Mouse (Mus musculus) stomach, postnatal 0 days (tissue): Measurements from ENCODE around the gene Armcx5. TPM values are rescaled to one million over a fixed set of nuclear protein-coding genes. Genes with fewer than 3 reads are reported as not detected.

Experiments used
- ATAC-seq: fragments of 200-750 bp; cut with Nextera tagmentation; 2 replicates; pipeline ENCODE4 v1.8.0; 2017; ENCODE audit not compliant: low FRiP score, low TSS enrichment
- DNase-seq: peaks from one replicate; pipeline ENCODE4 v3.0.0-alpha.2; 2016; ENCODE audit warnings: low spot score
- H3K27ac ChIP-seq: fragments of 300-500 bp; sonication (generic); replicated peaks from 2 replicates; pipeline ENCODE4 v1.5.1; 2014; ENCODE audit warnings: mild to moderate bottlenecking, control low read depth
- H3K27me3 ChIP-seq: fragments of 300-500 bp; sonication (generic); 2 replicates; pipeline ENCODE4 v1.6.1; 2014; ENCODE audit warnings: low read length; ENCODE audit not compliant: control insufficient read depth, insufficient read depth
- H3K36me3 ChIP-seq: fragments of 300-500 bp; sonication (generic); 2 replicates; pipeline ENCODE4 v1.6.1; 2014; ENCODE audit warnings: low read length, mixed read lengths; ENCODE audit not compliant: control insufficient read depth, insufficient read depth
- H3K4me1 ChIP-seq: fragments of 300-500 bp; sonication (generic); replicated peaks from 2 replicates; pipeline ENCODE4 v1.6.1; 2014; ENCODE audit warnings: antibody characterized with exemption; ENCODE audit not compliant: control insufficient read depth, insufficient read depth
- H3K4me2 ChIP-seq: fragments of 300-500 bp; sonication (generic); replicated peaks from 2 replicates; pipeline ENCODE4 v1.6.1; 2014; ENCODE audit warnings: low read depth, mild to moderate bottlenecking, control low read depth, moderate library complexity
- H3K4me3 ChIP-seq: fragments of 300-500 bp; sonication (generic); 2 replicates; pipeline ENCODE4 v1.5.1; 2014; ENCODE audit warnings: low read depth, low read length, control low read depth
- H3K9ac ChIP-seq: fragments of 300-500 bp; sonication (generic); 2 replicates; pipeline ENCODE4 v1.6.1; 2014; ENCODE audit warnings: mild to moderate bottlenecking, low read length, control low read depth, mixed read lengths
- H3K9me3 ChIP-seq: fragments of 300-500 bp; sonication (generic); 2 replicates; pipeline ENCODE4 v1.6.1; 2016; ENCODE audit warnings: low read length; ENCODE audit not compliant: control insufficient read depth
- CTCF ChIP-seq: IDR thresholded peaks from 2 replicates; pipeline ENCODE4 v1.5.1; 2016; ENCODE audit warnings: antibody characterized with exemption, low read depth, mild to moderate bottlenecking, moderate library complexity
- EP300 ChIP-seq: optimal IDR thresholded peaks from 2 replicates; pipeline ENCODE3; 2016; ENCODE audit warnings: antibody characterized with exemption
- WGBS: fragments of 180-500 bp; shearing (Covaris S2); extraction: QIAGEN DNeasy Blood & Tissue Kit; methylation state at CpG from one replicate; pipeline ENCODE4 v1.1.7; 2014; 5-methylcytosine and 5-hydroxymethylcytosine counted together
- polyA plus RNA-seq: library from polyadenylated mRNA; unstranded; fragments of >200 nt; fragmentation: Nextera tagmentation; extraction: Ambion mirVana; gene quantifications from 2 replicates; pipeline ENCODE4 v1.2.1, GENCODE M21; 2015

Gene Armcx5
- 6.5 TPM in 2 replicates for polyA plus RNA-seq

DNA sequence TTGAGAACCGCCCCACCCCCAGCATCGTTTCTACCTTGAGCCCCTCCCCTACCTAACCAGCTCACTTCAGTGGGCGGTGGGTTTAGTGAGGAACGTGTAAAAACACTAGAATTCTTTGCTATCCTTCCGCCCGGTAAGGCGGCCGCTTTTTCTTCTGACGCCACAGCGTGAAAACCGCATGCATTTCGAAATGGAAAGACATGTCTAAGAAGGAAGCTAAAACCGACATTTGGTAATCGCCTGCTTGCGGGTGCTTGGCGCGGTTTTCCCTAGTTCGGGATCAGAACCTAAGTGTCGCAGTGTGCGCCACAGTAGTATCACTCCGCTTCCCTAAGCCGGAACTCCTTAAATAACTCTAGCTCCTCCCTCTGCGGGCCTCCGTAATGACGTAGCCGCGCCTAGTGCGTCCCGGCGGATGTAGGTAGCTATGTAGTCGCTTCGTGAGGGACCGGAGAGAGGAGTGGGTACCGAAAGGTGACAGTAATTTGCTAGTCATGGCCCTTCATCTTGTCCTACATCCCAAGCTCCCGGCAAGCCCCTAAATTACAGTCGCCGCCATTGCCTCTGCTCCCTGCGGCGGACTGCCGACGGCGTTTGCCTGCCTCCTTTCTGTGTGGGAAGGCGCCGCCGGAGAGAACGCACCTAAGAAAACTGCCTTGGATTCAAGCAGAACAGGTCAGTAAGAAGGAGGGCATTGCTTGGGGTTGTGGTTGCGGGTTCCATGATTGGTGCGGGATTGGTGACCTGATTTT is at the start of gene Armcx5, which contains the start of gene Gprasp1:
Gene Armcx5 (plus strand): TSS at position 430 of the 752 bp plus-strand sequence.
Gene Gprasp1 (plus strand): TSS at position 430 of the 752 bp plus-strand sequence.
- peak within 1 kb of the TSS; percentile 55 for H3K4me3 ChIP-seq
- TF ChIP-seq CTCF (no peak), EP300 (no peak)
- ATAC-seq (peak; percentile 97), DNase-seq (peak; percentile 81)
- no peaks in the 10 kb centered on the region for H3K4me1 ChIP-seq
- H3K4me2 ChIP-seq = peak within 1 kb of the TSS; percentile 51
- 19% methylated on average over 48 of the region's 48 CpGs for WGBS
- no peaks in the 10 kb centered on the region for H3K9me3 ChIP-seq
- H3K36me3 ChIP-seq = no peaks in the 10 kb centered on the region
- peak within 1 kb of the TSS; percentile 70 for H3K9ac ChIP-seq
- H3K27ac ChIP-seq = peak within 1 kb of the TSS; percentile 65
- no peaks in the 10 kb centered on the region for H3K27me3 ChIP-seq

DNA sequence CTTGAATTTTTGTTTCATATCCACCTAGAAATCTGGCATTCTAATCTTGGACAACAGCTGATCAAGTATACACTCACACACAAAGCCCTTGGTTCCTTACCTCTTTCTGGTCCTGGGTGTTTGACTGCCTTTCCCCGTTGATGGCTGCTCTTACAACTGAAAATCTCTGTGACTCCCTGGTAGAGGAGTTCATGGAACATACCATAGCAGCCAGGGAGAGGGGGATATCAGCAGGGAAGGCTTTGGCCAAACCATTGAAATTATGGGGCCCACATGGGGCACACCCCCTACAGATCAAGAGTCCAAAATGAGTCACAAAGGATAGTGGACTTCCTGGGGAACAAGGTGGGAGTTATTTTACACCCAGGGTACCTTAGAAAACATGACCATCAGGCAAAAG is 48.9 kb upstream of the Armcx5 start, which contains the start of gene Tcp11x2:
Gene Tcp11x2 (minus strand): TSS at position 158 of the 400 bp plus-strand sequence.
- no peak within 1 kb of the TSS for H3K4me3 ChIP-seq
- H3K9ac ChIP-seq = no peak within 1 kb of the TSS
- ATAC-seq (no peak), DNase-seq (no peak)
- 50% methylated on average over 1 of the region's 1 CpGs for WGBS
- no peaks in the 10 kb centered on the region for H3K27me3 ChIP-seq
- no peaks in the 10 kb centered on the region for H3K36me3 ChIP-seq
- H3K27ac ChIP-seq = no peak within 1 kb of the TSS
- no peak within 1 kb of the TSS for H3K4me2 ChIP-seq
- TF ChIP-seq EP300 = no peak
- H3K4me1 ChIP-seq = no peaks in the 10 kb centered on the region
- no peaks in the 10 kb centered on the region for H3K9me3 ChIP-seq

DNA sequence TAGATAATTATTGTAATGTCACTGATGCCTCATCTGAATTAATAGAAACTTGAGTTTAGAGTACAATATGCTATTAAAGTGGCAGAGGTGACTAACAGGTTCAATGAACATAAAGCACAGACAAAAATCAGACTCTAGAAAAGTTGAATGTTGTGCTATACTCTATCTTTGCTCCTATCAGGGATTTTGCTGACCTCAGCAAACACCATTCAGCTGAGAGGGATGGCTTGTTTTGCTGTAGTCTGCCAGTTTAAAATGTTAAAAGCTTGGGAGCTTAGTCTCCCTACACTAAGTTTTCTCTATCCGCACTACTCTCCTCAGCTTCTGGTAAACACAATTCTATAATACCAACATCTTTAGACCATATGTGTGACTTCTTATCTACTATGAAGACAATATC is 39.4 kb upstream of the Armcx5 start:
- H3K9me3 ChIP-seq = no peaks in the 10 kb centered on the region
- 87% methylated on average over 1 of the region's 1 CpGs for WGBS
- H3K27me3 ChIP-seq = no peaks in the 10 kb centered on the region
- TF ChIP-seq CTCF = no peak
- TF ChIP-seq EP300 = no peak
- H3K36me3 ChIP-seq = no peaks in the 10 kb centered on the region
- H3K27ac ChIP-seq = no peak overlapping the region
- no peak overlapping the region for H3K4me2 ChIP-seq
- no peak overlapping the region for H3K9ac ChIP-seq
- ATAC-seq = no peak
- DNase-seq = no peak
- no peaks in the 10 kb centered on the region for H3K4me1 ChIP-seq
- H3K4me3 ChIP-seq = no peak overlapping the region

DNA sequence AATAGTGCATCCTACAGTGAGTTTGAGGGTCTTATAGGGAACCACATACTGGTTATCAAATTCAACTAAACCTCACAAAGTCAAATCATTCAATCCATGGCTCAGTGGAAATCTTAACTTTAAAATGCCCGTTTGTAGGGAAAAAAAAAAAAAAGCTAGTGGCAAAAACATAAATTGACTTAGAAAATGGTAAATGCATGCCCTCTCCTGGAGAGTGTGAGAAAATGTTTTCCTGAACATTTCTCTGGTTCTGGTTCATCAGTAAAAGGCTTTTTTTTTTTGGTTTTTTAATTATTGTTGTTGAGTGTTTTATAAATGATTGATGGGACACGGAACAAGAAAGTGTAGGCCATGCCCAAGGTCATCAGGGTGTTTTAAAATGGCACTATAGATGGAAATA is 38.2 kb upstream of the Armcx5 start:
- ATAC-seq (no peak), DNase-seq (no peak)
- Histone ChIP-seq H3K9me3 (no peaks in the 10 kb centered on the region), H3K27me3 (no peaks in the 10 kb centered on the region), H3K9ac (no peak overlapping the region), H3K27ac (no peak overlapping the region), H3K4me2 (no peak overlapping the region), H3K4me1 (no peaks in the 10 kb centered on the region), H3K4me3 (no peak overlapping the region), H3K36me3 (no peaks in the 10 kb centered on the region)
- TF ChIP-seq EP300 (no peak), CTCF (peak; percentile 46)
- WGBS = 41% methylated on average over 2 of the region's 2 CpGs

DNA sequence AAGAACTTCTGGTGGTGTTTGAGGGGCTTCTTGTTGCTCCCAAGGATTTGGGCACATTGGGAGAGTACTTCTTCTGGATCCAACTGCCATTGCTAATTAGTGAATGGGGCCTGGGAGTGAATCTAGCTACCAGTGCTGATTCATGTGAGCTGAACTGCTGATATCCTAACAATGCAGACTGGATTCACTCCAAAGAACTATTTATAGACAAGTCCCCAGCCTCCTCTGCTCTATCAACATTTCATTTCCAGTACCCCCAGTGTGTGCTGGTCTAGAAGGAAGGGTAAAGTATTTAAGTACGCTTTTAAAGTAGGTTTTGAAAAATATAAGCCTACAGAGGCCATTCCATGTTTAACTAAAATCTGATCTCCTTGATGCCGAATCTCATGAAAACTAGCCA is 29.7 kb upstream of the Armcx5 start:
- TF ChIP-seq CTCF (no peak), EP300 (no peak)
- Histone ChIP-seq H3K9me3 (no peaks in the 10 kb centered on the region), H3K27ac (no peak overlapping the region), H3K36me3 (no peaks in the 10 kb centered on the region), H3K4me2 (no peak overlapping the region), H3K4me1 (no peaks in the 10 kb centered on the region), H3K27me3 (no peaks in the 10 kb centered on the region), H3K4me3 (no peak overlapping the region), H3K9ac (no peak overlapping the region)
- ATAC-seq (no peak), DNase-seq (no peak)
- WGBS = 74% methylated on average over 2 of the region's 2 CpGs

DNA sequence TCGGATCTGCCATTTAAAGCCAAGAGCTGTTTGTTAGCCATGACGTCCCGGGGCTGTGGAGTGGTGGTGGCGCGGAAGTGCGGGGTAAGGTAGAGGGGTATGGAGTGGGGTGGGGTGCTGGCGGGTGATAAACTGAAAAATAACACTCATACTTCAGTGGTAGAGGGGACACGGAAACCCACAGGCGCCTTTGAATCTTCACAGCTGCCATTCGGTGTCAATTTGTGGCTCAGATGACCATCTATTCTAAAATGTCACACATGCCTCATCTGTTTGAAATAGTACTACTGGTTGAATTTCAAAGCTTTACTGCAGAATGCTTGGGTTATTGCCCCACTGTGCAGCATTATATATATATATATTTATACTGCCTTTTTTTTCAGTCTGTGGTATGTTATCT is 17.4 kb upstream of the Armcx5 start, which contains the start of gene Tmsb15a:
Gene Tmsb15a (minus strand): TSS at position 101 of the 400 bp plus-strand sequence.
- Histone ChIP-seq H3K4me3 (no peak within 1 kb of the TSS), H3K4me2 (no peak within 1 kb of the TSS), H3K4me1 (no peaks in the 10 kb centered on the region), H3K27me3 (no peaks in the 10 kb centered on the region), H3K9me3 (no peaks in the 10 kb centered on the region), H3K9ac (no peak within 1 kb of the TSS), H3K27ac (no peak within 1 kb of the TSS), H3K36me3 (no peaks in the 10 kb centered on the region)
- ATAC-seq (no peak), DNase-seq (no peak)
- WGBS = 83% methylated on average over 10 of the region's 10 CpGs
- no peak for TF ChIP-seq EP300
- TF ChIP-seq CTCF = no peak
